Mouse (Mus musculus): ENCODE results near the gene Xlr5c. TPM values are rescaled to one million over a fixed set of nuclear protein-coding genes. Genes with fewer than 3 reads are reported as not detected.
A peak's percentile ranks its signal among the peaks of the same experiment; 100 is the strongest.
"Not testable (repeated sequence)": the region's sequence is repeated elsewhere in the genome, so short reads cannot be mapped to it uniquely, and the experiment has no call there.

The Xlr5c gene
- polyA plus RNA-seq (2014; fragmentation: Nextera tagmentation; extraction: Ambion mirVana) = not detected in 2 replicates

DNA sequence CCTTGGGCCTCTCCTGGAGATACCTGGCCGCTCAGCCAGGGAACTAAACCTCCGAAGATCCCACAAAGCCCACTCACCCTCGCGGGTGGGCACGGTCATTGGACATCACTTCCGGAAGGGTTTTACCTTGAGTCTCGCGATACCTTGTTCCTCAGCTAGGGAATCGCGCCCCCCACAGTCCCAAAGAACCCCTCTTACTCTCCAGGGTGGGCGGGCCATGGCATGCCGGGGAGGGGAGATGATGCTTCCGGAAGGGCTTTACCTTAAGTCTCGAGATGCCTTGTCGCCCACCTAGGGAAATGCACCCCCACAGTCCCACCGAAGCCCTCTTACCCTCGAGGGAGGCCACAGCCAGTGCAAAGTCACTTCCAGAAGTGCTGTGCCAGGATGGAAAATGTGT is at the start of gene Xlr5c, which contains the start of gene Xlr5a:
Gene Xlr5c, minus strand, starts transcription at position 101 of the 400 bp plus-strand sequence.
Gene Xlr5a, minus strand, starts transcription at position 101 of the 400 bp plus-strand sequence.
- not testable (repeated sequence) for ATAC-seq (replicated peaks; ENCODE audit: low FRiP score); H3K9me3 ChIP-seq (ENCODE audit: control insufficient read depth, low read length); H3K4me3 ChIP-seq (ENCODE audit: low read depth, low read length); DNase-seq (ENCODE audit: low spot score); H3K4me2 ChIP-seq (ENCODE audit: low read depth, low read length, severe bottlenecking); H3K27me3 ChIP-seq (ENCODE audit: control insufficient read depth, insufficient read depth, low read length); H3K27ac ChIP-seq (ENCODE audit: low read depth, low read length); H3K9ac ChIP-seq (ENCODE audit: low read length); H3K4me1 ChIP-seq (replicated peaks; ENCODE audit: control insufficient read depth, insufficient read depth, low read length); H3K36me3 ChIP-seq (ENCODE audit: control insufficient read depth, insufficient read depth, low read length)
- 95% methylated on average over 12 of the region's 17 CpGs for WGBS

DNA sequence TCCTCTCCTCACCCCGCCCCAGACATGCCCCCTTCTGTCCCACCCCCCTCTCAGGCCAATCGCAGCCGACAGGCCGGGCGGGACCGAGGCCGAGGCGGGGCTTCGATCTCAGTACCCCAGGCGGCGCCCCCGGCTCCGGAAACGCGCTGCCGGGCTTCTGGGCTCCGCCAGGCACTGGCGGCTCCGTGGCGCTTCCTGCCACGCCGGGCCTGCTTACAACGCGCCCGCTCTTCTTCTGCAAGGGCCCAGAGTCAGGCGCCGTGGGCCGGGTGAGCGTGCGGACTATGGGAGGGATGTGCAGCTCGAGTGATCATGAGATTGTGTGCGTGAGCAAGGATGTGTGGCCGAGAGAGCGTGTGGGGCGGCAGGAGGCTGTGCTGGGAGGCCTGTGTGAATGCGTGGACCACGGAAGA is 49.7 kb upstream of the Xlr5c start, which contains the start of gene Zfp275:
Gene Zfp275, plus strand, starts transcription at position 139 of the 413 bp plus-strand sequence.
- Histone ChIP-seq H3K4me1 (replicated peaks; ENCODE audit: control insufficient read depth, insufficient read depth, low read length) (no peaks in the 10 kb centered on the region; the same call in 1 of the 2 replicates), H3K27ac (ENCODE audit: low read depth, low read length) (no peak within 1 kb of the TSS), H3K4me2 (ENCODE audit: low read depth, low read length, severe bottlenecking) (peak within 1 kb of the TSS; percentile 51), H3K27me3 (ENCODE audit: control insufficient read depth, insufficient read depth, low read length) (no peaks in the 10 kb centered on the region), H3K4me3 (ENCODE audit: low read depth, low read length) (peak within 1 kb of the TSS; percentile 41), H3K36me3 (ENCODE audit: control insufficient read depth, insufficient read depth, low read length) (no peaks in the 10 kb centered on the region), H3K9me3 (ENCODE audit: control insufficient read depth, low read length) (no peaks in the 10 kb centered on the region), H3K9ac (ENCODE audit: low read length) (peak within 1 kb of the TSS; percentile 69)
- ATAC-seq (replicated peaks; ENCODE audit: low FRiP score) (peak; percentile 91), DNase-seq (ENCODE audit: low spot score) (peak; percentile 87)
- WGBS = 18% methylated on average over 37 of the region's 37 CpGs

DNA sequence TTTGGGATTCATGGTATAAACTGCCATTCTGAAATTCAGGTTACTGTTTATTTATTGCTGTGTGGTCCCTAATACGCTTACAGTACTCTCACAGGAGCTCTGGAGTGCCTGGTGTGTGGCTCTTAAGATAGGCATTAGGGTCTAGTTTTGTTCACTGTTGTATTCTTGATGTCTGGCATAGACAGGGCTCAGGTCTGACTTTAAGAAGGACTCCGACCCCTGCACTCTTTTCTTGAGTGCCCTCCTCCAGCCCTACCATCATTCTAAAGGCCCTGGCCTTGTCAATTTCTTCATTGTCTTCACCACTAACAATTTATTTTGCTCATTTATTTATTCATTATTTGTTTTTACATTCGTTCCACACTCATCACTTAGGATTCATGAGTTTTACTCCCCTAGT is 49.3 kb upstream of the Xlr5c start:
- ATAC-seq (replicated peaks; ENCODE audit: low FRiP score) (peak; percentile 36; the same call in 1 of the 2 replicates), DNase-seq (ENCODE audit: low spot score) (no peak)
- peak overlapping the region; percentile 41 for H3K4me3 ChIP-seq (ENCODE audit: low read depth, low read length)
- no peak overlapping the region for H3K9ac ChIP-seq (ENCODE audit: low read length)
- no peaks in the 10 kb centered on the region for H3K9me3 ChIP-seq (ENCODE audit: control insufficient read depth, low read length)
- H3K27me3 ChIP-seq (ENCODE audit: control insufficient read depth, insufficient read depth, low read length) = no peaks in the 10 kb centered on the region
- WGBS = 33% methylated on average over 3 of the region's 3 CpGs
- H3K4me2 ChIP-seq (ENCODE audit: low read depth, low read length, severe bottlenecking) = peak overlapping the region; percentile 51; the same call in 1 of the 2 replicates
- H3K36me3 ChIP-seq (ENCODE audit: control insufficient read depth, insufficient read depth, low read length) = no peaks in the 10 kb centered on the region
- no peak overlapping the region for H3K27ac ChIP-seq (ENCODE audit: low read depth, low read length)
- no peaks in the 10 kb centered on the region; the same call in 1 of the 2 replicates for H3K4me1 ChIP-seq (replicated peaks; ENCODE audit: control insufficient read depth, insufficient read depth, low read length)

DNA sequence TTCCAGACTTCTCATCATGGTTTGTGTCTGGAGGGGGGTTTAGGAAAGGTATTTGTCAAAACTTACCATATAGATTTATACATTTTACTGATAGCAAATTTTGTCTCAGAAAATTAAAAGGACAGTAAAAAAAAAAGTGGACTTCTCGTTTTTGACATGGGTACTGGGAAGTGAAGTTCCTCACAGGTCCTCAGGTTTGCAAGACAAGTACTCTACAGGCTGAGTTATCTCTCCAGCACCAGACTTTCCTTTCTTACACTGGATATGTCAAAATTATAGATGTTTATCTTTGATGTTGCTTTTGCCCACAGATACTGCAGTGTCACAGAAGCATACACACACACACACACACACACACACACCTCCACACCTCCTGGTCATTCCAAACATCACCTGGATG is 48.7 kb upstream of the Xlr5c start:
- Histone ChIP-seq H3K36me3 (ENCODE audit: control insufficient read depth, insufficient read depth, low read length) (no peaks in the 10 kb centered on the region), H3K4me3 (ENCODE audit: low read depth, low read length) (no peak overlapping the region), H3K27me3 (ENCODE audit: control insufficient read depth, insufficient read depth, low read length) (no peaks in the 10 kb centered on the region), H3K27ac (ENCODE audit: low read depth, low read length) (no peak overlapping the region), H3K9me3 (ENCODE audit: control insufficient read depth, low read length) (no peaks in the 10 kb centered on the region), H3K4me2 (ENCODE audit: low read depth, low read length, severe bottlenecking) (no peak overlapping the region), H3K4me1 (replicated peaks; ENCODE audit: control insufficient read depth, insufficient read depth, low read length) (no peaks in the 10 kb centered on the region; the same call in 1 of the 2 replicates), H3K9ac (ENCODE audit: low read length) (no peak overlapping the region)
- DNase-seq (ENCODE audit: low spot score) (no peak), ATAC-seq (replicated peaks; ENCODE audit: low FRiP score) (no peak)
- WGBS = 78% methylated on average over 1 of the region's 1 CpGs

DNA sequence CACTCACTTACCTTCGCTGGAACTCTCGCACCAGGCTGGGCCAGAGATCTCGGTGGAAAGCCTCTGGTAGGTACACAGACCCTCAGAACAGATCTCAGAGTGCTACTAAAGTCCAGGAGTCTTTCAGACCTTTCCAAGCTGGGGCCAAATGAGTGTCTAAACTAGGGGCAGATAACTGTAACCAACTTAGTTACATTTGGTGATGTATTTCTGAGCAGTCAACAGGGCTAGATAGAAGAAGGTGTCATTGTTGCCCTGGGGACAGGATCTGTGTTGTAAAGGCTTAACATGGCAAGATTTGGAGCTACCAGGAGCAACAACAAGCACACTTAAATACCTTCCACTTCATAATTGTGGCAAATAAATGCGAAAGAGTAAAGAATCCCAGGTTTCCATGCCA is 44.0 kb upstream of the Xlr5c start, which contains the start of gene Gm45015:
Gene Gm45015, minus strand, starts transcription at position 101 of the 400 bp plus-strand sequence.
- no peak within 1 kb of the TSS for H3K27ac ChIP-seq (ENCODE audit: low read depth, low read length)
- ATAC-seq (replicated peaks; ENCODE audit: low FRiP score) = no peak
- no peaks in the 10 kb centered on the region for H3K36me3 ChIP-seq (ENCODE audit: control insufficient read depth, insufficient read depth, low read length)
- H3K27me3 ChIP-seq (ENCODE audit: control insufficient read depth, insufficient read depth, low read length) = no peaks in the 10 kb centered on the region
- no peaks in the 10 kb centered on the region for H3K9me3 ChIP-seq (ENCODE audit: control insufficient read depth, low read length)
- no peak within 1 kb of the TSS for H3K9ac ChIP-seq (ENCODE audit: low read length)
- no peaks in the 10 kb centered on the region for H3K4me1 ChIP-seq (replicated peaks; ENCODE audit: control insufficient read depth, insufficient read depth, low read length)
- 83% methylated on average over 4 of the region's 4 CpGs for WGBS
- no peak for DNase-seq (ENCODE audit: low spot score)
- H3K4me2 ChIP-seq (ENCODE audit: low read depth, low read length, severe bottlenecking) = no peak within 1 kb of the TSS
- no peak within 1 kb of the TSS for H3K4me3 ChIP-seq (ENCODE audit: low read depth, low read length)

DNA sequence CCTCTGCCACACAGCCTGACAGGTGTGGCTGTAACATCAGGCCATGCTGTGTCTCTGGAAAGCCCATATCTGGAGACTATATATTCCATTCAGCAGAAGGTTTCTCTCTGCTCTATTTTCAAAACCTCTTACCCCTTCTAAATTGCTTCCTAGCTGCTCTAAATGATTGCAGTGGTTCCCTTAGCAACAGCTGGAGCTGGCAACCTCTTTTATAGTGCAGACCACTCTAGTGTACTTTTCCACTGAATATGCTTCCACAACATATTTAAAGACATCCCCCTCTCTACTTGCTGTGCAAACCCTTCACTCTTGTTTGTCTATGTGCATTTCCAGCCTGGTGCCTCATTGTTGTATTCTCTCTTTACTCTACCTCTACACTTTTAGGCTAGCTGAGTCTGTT is 40.8 kb upstream of the Xlr5c start:
- no peak for ATAC-seq (replicated peaks; ENCODE audit: low FRiP score)
- Histone ChIP-seq H3K36me3 (ENCODE audit: control insufficient read depth, insufficient read depth, low read length) (no peaks in the 10 kb centered on the region), H3K27ac (ENCODE audit: low read depth, low read length) (no peak overlapping the region), H3K9ac (ENCODE audit: low read length) (no peak overlapping the region), H3K4me3 (ENCODE audit: low read depth, low read length) (no peak overlapping the region), H3K4me2 (ENCODE audit: low read depth, low read length, severe bottlenecking) (no peak overlapping the region), H3K9me3 (ENCODE audit: control insufficient read depth, low read length) (no peaks in the 10 kb centered on the region), H3K4me1 (replicated peaks; ENCODE audit: control insufficient read depth, insufficient read depth, low read length) (no peaks in the 10 kb centered on the region), H3K27me3 (ENCODE audit: control insufficient read depth, insufficient read depth, low read length) (no peaks in the 10 kb centered on the region)
- DNase-seq (ENCODE audit: low spot score) = no peak

DNA sequence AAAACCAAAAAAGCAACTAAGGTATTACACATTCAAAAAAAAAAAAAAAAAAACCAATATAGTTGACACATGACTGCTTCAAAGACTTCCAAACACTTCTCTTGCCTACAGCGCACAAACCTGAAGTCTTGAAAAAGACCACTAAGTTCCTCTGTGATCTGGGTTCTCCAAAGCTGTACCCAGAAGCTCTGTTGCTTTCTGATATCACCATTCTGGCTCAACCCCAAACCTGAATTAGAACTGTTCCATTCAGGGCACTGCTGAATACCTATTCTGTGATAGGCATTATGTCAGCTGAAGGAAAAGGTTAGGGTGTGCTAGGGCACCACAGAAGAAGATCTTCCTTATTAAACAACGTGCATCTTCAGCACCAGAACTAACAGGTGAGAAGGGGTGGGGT is 34.4 kb upstream of the Xlr5c start:
- no peaks in the 10 kb centered on the region for H3K36me3 ChIP-seq (ENCODE audit: control insufficient read depth, insufficient read depth, low read length)
- H3K27ac ChIP-seq (ENCODE audit: low read depth, low read length) = no peak overlapping the region
- no peak overlapping the region for H3K9ac ChIP-seq (ENCODE audit: low read length)
- no peak overlapping the region for H3K4me3 ChIP-seq (ENCODE audit: low read depth, low read length)
- H3K4me2 ChIP-seq (ENCODE audit: low read depth, low read length, severe bottlenecking) = no peak overlapping the region
- H3K9me3 ChIP-seq (ENCODE audit: control insufficient read depth, low read length) = no peaks in the 10 kb centered on the region
- DNase-seq (ENCODE audit: low spot score) (no peak), ATAC-seq (replicated peaks; ENCODE audit: low FRiP score) (no peak)
- no peaks in the 10 kb centered on the region for H3K4me1 ChIP-seq (replicated peaks; ENCODE audit: control insufficient read depth, insufficient read depth, low read length)
- 73% methylated on average over 2 of the region's 2 CpGs for WGBS
- H3K27me3 ChIP-seq (ENCODE audit: control insufficient read depth, insufficient read depth, low read length) = no peaks in the 10 kb centered on the region

DNA sequence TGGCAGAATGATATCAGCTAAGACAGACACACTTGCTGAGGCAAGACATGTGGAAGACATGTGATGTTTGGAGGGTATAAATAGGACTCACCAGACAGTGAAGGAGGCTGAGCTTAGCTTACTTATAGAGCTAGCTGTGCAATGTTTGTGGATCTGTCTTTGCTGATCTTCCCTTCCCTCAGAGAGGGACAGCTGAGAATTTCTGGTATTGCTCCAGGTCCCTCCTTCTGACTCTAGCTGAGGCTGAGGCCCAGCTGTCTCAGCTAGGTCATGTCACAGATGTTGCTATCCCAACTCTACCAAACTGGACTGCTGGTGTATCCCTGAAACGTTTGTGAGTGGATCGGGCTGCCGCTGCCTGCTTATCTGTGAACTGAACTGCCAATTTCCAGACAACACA is 28.3 kb upstream of the Xlr5c start:
- Histone ChIP-seq H3K27ac (ENCODE audit: low read depth, low read length) (no peak overlapping the region), H3K9ac (ENCODE audit: low read length) (no peak overlapping the region), H3K27me3 (ENCODE audit: control insufficient read depth, insufficient read depth, low read length) (no peaks in the 10 kb centered on the region), H3K4me2 (ENCODE audit: low read depth, low read length, severe bottlenecking) (no peak overlapping the region), H3K36me3 (ENCODE audit: control insufficient read depth, insufficient read depth, low read length) (no peaks in the 10 kb centered on the region), H3K4me1 (replicated peaks; ENCODE audit: control insufficient read depth, insufficient read depth, low read length) (no peaks in the 10 kb centered on the region), H3K4me3 (ENCODE audit: low read depth, low read length) (no peak overlapping the region), H3K9me3 (ENCODE audit: control insufficient read depth, low read length) (no peaks in the 10 kb centered on the region)
- 74% methylated on average over 3 of the region's 3 CpGs for WGBS
- ATAC-seq (replicated peaks; ENCODE audit: low FRiP score) = no peak
- DNase-seq (ENCODE audit: low spot score) = no peak

DNA sequence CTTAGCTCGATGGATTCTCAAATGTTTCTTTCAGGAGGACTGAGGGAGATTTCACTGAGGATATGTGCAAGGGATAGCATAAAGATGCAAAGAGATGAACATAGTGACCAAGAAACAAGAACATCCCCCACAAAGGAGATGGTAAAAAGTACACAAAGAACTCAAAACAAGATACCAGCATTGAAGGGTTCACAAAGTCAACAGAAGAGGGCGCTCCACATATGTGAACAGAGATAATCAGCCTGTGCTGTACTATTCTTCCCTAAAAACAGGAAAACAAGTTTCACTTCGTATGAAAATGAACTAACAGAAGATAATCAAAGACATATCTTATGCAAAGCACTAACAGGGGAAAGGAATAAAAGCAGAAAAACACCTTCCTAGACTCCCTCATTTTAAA is 19.7 kb upstream of the Xlr5c start:
- Histone ChIP-seq H3K4me2 (ENCODE audit: low read depth, low read length, severe bottlenecking) (no peak overlapping the region), H3K27ac (ENCODE audit: low read depth, low read length) (no peak overlapping the region), H3K9me3 (ENCODE audit: control insufficient read depth, low read length) (no peaks in the 10 kb centered on the region), H3K36me3 (ENCODE audit: control insufficient read depth, insufficient read depth, low read length) (no peaks in the 10 kb centered on the region), H3K4me1 (replicated peaks; ENCODE audit: control insufficient read depth, insufficient read depth, low read length) (no peaks in the 10 kb centered on the region), H3K27me3 (ENCODE audit: control insufficient read depth, insufficient read depth, low read length) (no peaks in the 10 kb centered on the region), H3K9ac (ENCODE audit: low read length) (no peak overlapping the region), H3K4me3 (ENCODE audit: low read depth, low read length) (no peak overlapping the region)
- 40% methylated on average over 3 of the region's 3 CpGs for WGBS
- ATAC-seq (replicated peaks; ENCODE audit: low FRiP score) (no peak), DNase-seq (ENCODE audit: low spot score) (no peak)
